Mouse (Mus musculus): ENCODE measurements at regions not wholly inside any gene's neighbourhood (a gene's known extent, or its start where the extent isn't known, plus 50 kb on each side); places are given as distances from the start of the nearest gene placed in this dataset.

- DNase-seq (ENCODE audit: low spot score), result no peak
Measured at GRCm38 (mm10) chr1:83505386-83505785, 97.4 kb upstream of the Sphkap start.

- DNase-seq (ENCODE audit: low spot score), result no peak
Measured at GRCm38 (mm10) chr1:83496888-83497287, 88.9 kb upstream of the Sphkap start.

- DNase-seq (ENCODE audit: low spot score), result no peak
Measured at GRCm38 (mm10) chr1:83496380-83496779, 88.4 kb upstream of the Sphkap start.

- DNase-seq (ENCODE audit: low spot score), result no peak
Measured at GRCm38 (mm10) chr1:83495022-83495421, 87.0 kb upstream of the Sphkap start.

DNA sequence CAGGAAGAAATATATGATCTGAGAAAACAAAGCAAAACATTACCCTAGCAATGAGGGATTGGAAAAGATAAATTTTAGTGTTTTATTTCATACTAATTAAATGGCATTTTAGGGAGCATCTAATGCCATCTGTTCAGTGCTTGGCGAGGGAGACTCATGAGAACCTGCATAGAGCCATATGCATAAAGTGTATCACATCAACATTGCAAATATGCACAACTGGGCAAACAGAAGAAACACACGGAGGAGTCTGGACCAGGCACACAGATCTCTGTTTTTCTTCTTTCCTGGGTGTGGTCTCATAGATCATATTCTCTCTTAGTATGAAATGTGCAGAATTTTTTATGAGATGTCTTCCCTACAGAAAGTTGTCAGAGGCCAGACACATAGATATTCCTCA, 71.1 kb upstream of the Sphkap start:
- DNase-seq (ENCODE audit: low spot score), result no peak

Measured in testis, postnatal 14 days (tissue).